Mouse (Mus musculus) liver, adult 2 months (tissue): Measurements from ENCODE around the gene Cdc40.

Source experiments
- CTCF ChIP-seq: fragments of 200-500 bp; IDR thresholded peaks from 2 replicates; pipeline ENCODE4 v1.5.1; 2011; ENCODE audit warnings: low read depth, low read length, control low read depth
- POLR2A ChIP-seq: fragments of 200-500 bp; IDR thresholded peaks from 2 replicates; pipeline ENCODE4 v1.6.1; 2011; ENCODE audit warnings: low read length, control low read depth; ENCODE audit not compliant: insufficient read depth; ENCODE audit errors: extremely low read depth

GRCm38 (mm10) chr10:40910811-40911210 lies 27.7 kb upstream of the Cdc40 start:
- TF ChIP-seq CTCF (no peak), POLR2A (no peak)
